Mouse (Mus musculus): ENCODE measurements at regions not wholly inside any gene's neighbourhood (a gene's known extent, or its start where the extent isn't known, plus 50 kb on each side); places are given as distances from the start of the nearest gene placed in this dataset.

DNA sequence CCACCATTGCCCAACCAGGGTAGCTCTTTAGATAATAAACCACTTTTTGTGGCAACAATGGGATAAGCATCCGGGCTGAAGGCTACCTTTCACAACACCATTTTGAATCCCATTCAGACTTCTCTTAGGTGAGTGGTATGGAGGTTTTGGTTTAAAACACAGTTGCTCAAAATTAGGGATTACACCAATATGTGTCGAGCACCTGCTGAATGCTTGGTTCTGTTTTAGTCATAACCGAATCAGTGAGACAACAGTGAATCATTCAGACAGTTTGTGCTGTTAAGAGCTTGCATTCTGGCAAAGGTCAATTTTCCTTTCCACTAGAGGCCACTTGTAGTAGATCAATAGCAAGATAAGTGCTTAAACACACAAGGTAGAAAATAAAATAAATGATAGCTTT, 561.2 kb upstream of the Gm9747 start:
- TF ChIP-seq CTCF (IDR thresholded peaks at IDR 0.05; ENCODE audit: borderline replicate concordance, extremely low read depth, insufficient read depth, insufficient read length), result no peak
- TF ChIP-seq POLR2A (IDR thresholded peaks at IDR 0.05; ENCODE audit: borderline replicate concordance, extremely low read depth, insufficient read depth, insufficient read length, poor library complexity, severe bottlenecking), result no peak
